Mouse (Mus musculus): Measurements from ENCODE around the gene Tescl. TPM values are rescaled to one million over a fixed set of nuclear protein-coding genes. Genes with fewer than 3 reads are reported as not detected.

Tescl gene
- polyA plus RNA-seq, 1 experiment from 2014 or later = not detected

GRCm38 (mm10) chr7:24299823-24300481 lies 33.8 kb downstream of the Tescl start:
- no peaks in the 10 kb centered on the region for H3K27me3 ChIP-seq (ENCODE audit: control insufficient read depth, insufficient read depth, low read length)
- peak overlapping the region; percentile 65 for H3K9ac ChIP-seq (ENCODE audit: low read length)
- peak overlapping the region; percentile 91; the same call in 1 of the 2 replicates for H3K27ac ChIP-seq (replicated peaks; ENCODE audit: low read depth, low read length)
- H3K4me3 ChIP-seq (ENCODE audit: low read depth, low read length) = peak overlapping the region; percentile 61
- peaks cover 3% of the 10 kb centered on the region; the same call in 1 of the 2 replicates for H3K9me3 ChIP-seq (ENCODE audit: control insufficient read depth, low read length)
- under 1% methylated on average over 18 of the region's 18 CpGs for WGBS
- peak; percentile 26; the same call in 1 of the 2 replicates for ATAC-seq (ENCODE audit: insufficient number of reproducible peaks, low FRiP score, low TSS enrichment, low read depth)
- H3K4me1 ChIP-seq (ENCODE audit: control insufficient read depth, insufficient read depth, low read length) = no peaks in the 10 kb centered on the region
- peak overlapping the region; percentile 84 for H3K4me2 ChIP-seq (ENCODE audit: low read depth, severe bottlenecking)
- DNase-seq (ENCODE audit: low spot score) = peak; percentile 48
- H3K36me3 ChIP-seq (ENCODE audit: control insufficient read depth, insufficient read depth, low read length) = peaks cover 7% of the 10 kb centered on the region; the same call in 1 of the 2 replicates

- Histone ChIP-seq H3K4me3 (ENCODE audit: low read depth, low read length) (peak overlapping the region; percentile 61), H3K27ac (replicated peaks; ENCODE audit: low read depth, low read length) (peak overlapping the region; percentile 91), H3K9ac (ENCODE audit: low read length) (peak overlapping the region; percentile 80), H3K4me1 (ENCODE audit: control insufficient read depth, insufficient read depth, low read length) (no peaks in the 10 kb centered on the region), H3K27me3 (ENCODE audit: control insufficient read depth, insufficient read depth, low read length) (no peaks in the 10 kb centered on the region), H3K9me3 (ENCODE audit: control insufficient read depth, low read length) (peaks cover 3% of the 10 kb centered on the region; the same call in 1 of the 2 replicates), H3K4me2 (ENCODE audit: low read depth, severe bottlenecking) (peak overlapping the region; percentile 84), H3K36me3 (ENCODE audit: control insufficient read depth, insufficient read depth, low read length) (peaks cover 7% of the 10 kb centered on the region; the same call in 1 of the 2 replicates)
- peak; percentile 86 for ATAC-seq (ENCODE audit: insufficient number of reproducible peaks, low FRiP score, low TSS enrichment, low read depth)
- peak; percentile 91 for DNase-seq (ENCODE audit: low spot score)
- under 1% methylated on average over 46 of the region's 47 CpGs for WGBS
Observed at GRCm38 (mm10) chr7:24298973-24299708, 34.6 kb downstream of the Tescl start.

GRCm38 (mm10) chr7:24298635-24298972 lies 35.1 kb downstream of the Tescl start:
- H3K9me3 ChIP-seq (ENCODE audit: control insufficient read depth, low read length) = peaks cover 3% of the 10 kb centered on the region; the same call in 1 of the 2 replicates
- peaks cover 7% of the 10 kb centered on the region; the same call in 1 of the 2 replicates for H3K36me3 ChIP-seq (ENCODE audit: control insufficient read depth, insufficient read depth, low read length)
- H3K4me2 ChIP-seq (ENCODE audit: low read depth, severe bottlenecking) = peak overlapping the region; percentile 84
- peak; percentile 51 for ATAC-seq (ENCODE audit: insufficient number of reproducible peaks, low FRiP score, low TSS enrichment, low read depth)
- peak overlapping the region; percentile 80 for H3K9ac ChIP-seq (ENCODE audit: low read length)
- no peak for DNase-seq (ENCODE audit: low spot score)
- no peaks in the 10 kb centered on the region for H3K4me1 ChIP-seq (ENCODE audit: control insufficient read depth, insufficient read depth, low read length)
- under 1% methylated on average over 12 of the region's 12 CpGs for WGBS
- H3K4me3 ChIP-seq (ENCODE audit: low read depth, low read length) = peak overlapping the region; percentile 61
- no peaks in the 10 kb centered on the region for H3K27me3 ChIP-seq (ENCODE audit: control insufficient read depth, insufficient read depth, low read length)
- H3K27ac ChIP-seq (replicated peaks; ENCODE audit: low read depth, low read length) = peak overlapping the region; percentile 91

- Histone ChIP-seq H3K9ac (ENCODE audit: low read length) (no peak overlapping the region), H3K9me3 (ENCODE audit: control insufficient read depth, low read length) (no peaks in the 10 kb centered on the region), H3K4me2 (ENCODE audit: low read depth, severe bottlenecking) (no peak overlapping the region; the same call in 1 of the 2 replicates), H3K27ac (replicated peaks; ENCODE audit: low read depth, low read length) (no peak overlapping the region), H3K27me3 (ENCODE audit: control insufficient read depth, insufficient read depth, low read length) (no peaks in the 10 kb centered on the region), H3K4me3 (ENCODE audit: low read depth, low read length) (peak overlapping the region; percentile 61; the same call in 1 of the 2 replicates), H3K4me1 (ENCODE audit: control insufficient read depth, insufficient read depth, low read length) (no peaks in the 10 kb centered on the region), H3K36me3 (ENCODE audit: control insufficient read depth, insufficient read depth, low read length) (peaks cover 7% of the 10 kb centered on the region)
- WGBS = 92% methylated on average over 15 of the region's 15 CpGs
- DNase-seq (ENCODE audit: low spot score) (no peak), ATAC-seq (ENCODE audit: insufficient number of reproducible peaks, low FRiP score, low TSS enrichment, low read depth) (no peak)
Observed at GRCm38 (mm10) chr7:24297361-24298095, 36.2 kb downstream of the Tescl start.

- Histone ChIP-seq H3K4me3 (ENCODE audit: low read depth, low read length) (no peak overlapping the region), H3K4me1 (ENCODE audit: control insufficient read depth, insufficient read depth, low read length) (no peaks in the 10 kb centered on the region), H3K9ac (ENCODE audit: low read length) (no peak overlapping the region), H3K36me3 (ENCODE audit: control insufficient read depth, insufficient read depth, low read length) (peaks cover 18% of the 10 kb centered on the region), H3K27ac (replicated peaks; ENCODE audit: low read depth, low read length) (no peak overlapping the region), H3K4me2 (ENCODE audit: low read depth, severe bottlenecking) (no peak overlapping the region), H3K9me3 (ENCODE audit: control insufficient read depth, low read length) (peaks cover 2% of the 10 kb centered on the region; the same call in 1 of the 2 replicates), H3K27me3 (ENCODE audit: control insufficient read depth, insufficient read depth, low read length) (no peaks in the 10 kb centered on the region)
- WGBS = 93% methylated on average over 7 of the region's 7 CpGs
- no peak for DNase-seq (ENCODE audit: low spot score)
- no peak for ATAC-seq (ENCODE audit: insufficient number of reproducible peaks, low FRiP score, low TSS enrichment, low read depth)
Observed at GRCm38 (mm10) chr7:24296386-24296785, 37.4 kb downstream of the Tescl start.

- no peaks in the 10 kb centered on the region for H3K4me1 ChIP-seq (ENCODE audit: control insufficient read depth, insufficient read depth, low read length)
- H3K4me3 ChIP-seq (ENCODE audit: low read depth, low read length) = no peak overlapping the region
- no peaks in the 10 kb centered on the region for H3K27me3 ChIP-seq (ENCODE audit: control insufficient read depth, insufficient read depth, low read length)
- no peak overlapping the region for H3K9ac ChIP-seq (ENCODE audit: low read length)
- H3K4me2 ChIP-seq (ENCODE audit: low read depth, severe bottlenecking) = no peak overlapping the region
- WGBS = 96% methylated on average over 7 of the region's 7 CpGs
- DNase-seq (ENCODE audit: low spot score) = no peak
- no peak overlapping the region for H3K27ac ChIP-seq (replicated peaks; ENCODE audit: low read depth, low read length)
- peaks cover 2% of the 10 kb centered on the region; the same call in 1 of the 2 replicates for H3K9me3 ChIP-seq (ENCODE audit: control insufficient read depth, low read length)
- ATAC-seq (ENCODE audit: insufficient number of reproducible peaks, low FRiP score, low TSS enrichment, low read depth) = no peak
- peaks cover 26% of the 10 kb centered on the region for H3K36me3 ChIP-seq (ENCODE audit: control insufficient read depth, insufficient read depth, low read length)
Observed at GRCm38 (mm10) chr7:24295376-24295775, 38.4 kb downstream of the Tescl start.

- Histone ChIP-seq H3K36me3 (ENCODE audit: control insufficient read depth, insufficient read depth, low read length) (peaks cover 30% of the 10 kb centered on the region), H3K4me2 (ENCODE audit: low read depth, severe bottlenecking) (no peak overlapping the region), H3K27me3 (ENCODE audit: control insufficient read depth, insufficient read depth, low read length) (no peaks in the 10 kb centered on the region), H3K4me3 (ENCODE audit: low read depth, low read length) (no peak overlapping the region), H3K9ac (ENCODE audit: low read length) (no peak overlapping the region), H3K9me3 (ENCODE audit: control insufficient read depth, low read length) (peaks cover 2% of the 10 kb centered on the region; the same call in 1 of the 2 replicates), H3K4me1 (ENCODE audit: control insufficient read depth, insufficient read depth, low read length) (no peaks in the 10 kb centered on the region), H3K27ac (replicated peaks; ENCODE audit: low read depth, low read length) (no peak overlapping the region)
- ATAC-seq (ENCODE audit: insufficient number of reproducible peaks, low FRiP score, low TSS enrichment, low read depth) (no peak), DNase-seq (ENCODE audit: low spot score) (no peak)
- whole genome bisulfite sequencing = 97% methylated on average over 4 of the region's 4 CpGs
Observed at GRCm38 (mm10) chr7:24294763-24295162, 39.0 kb downstream of the Tescl start.

Measured in limb, embryonic 11.5 days (tissue).